Mouse (Mus musculus) G1E-ER4 (cell line): ENCODE data around the gene Ltk. TPM values are rescaled to one million over a fixed set of nuclear protein-coding genes. Genes with fewer than 3 reads are reported as not detected.

Experiments
- GATA1 ChIP-seq: IDR thresholded peaks from one replicate; pipeline ENCODE4 v1.8.0; 2012; ENCODE audit warnings: low read length, inconsistent platforms
- polyA plus RNA-seq: library from polyadenylated mRNA; stranded (reverse); fragments of >175 nt; gene quantifications from 2 replicates; pipeline ENCODE4 v1.2.3, GENCODE M21; 2012

Ltk gene
- polyA plus RNA-seq, 1 experiment = not detected

DNA sequence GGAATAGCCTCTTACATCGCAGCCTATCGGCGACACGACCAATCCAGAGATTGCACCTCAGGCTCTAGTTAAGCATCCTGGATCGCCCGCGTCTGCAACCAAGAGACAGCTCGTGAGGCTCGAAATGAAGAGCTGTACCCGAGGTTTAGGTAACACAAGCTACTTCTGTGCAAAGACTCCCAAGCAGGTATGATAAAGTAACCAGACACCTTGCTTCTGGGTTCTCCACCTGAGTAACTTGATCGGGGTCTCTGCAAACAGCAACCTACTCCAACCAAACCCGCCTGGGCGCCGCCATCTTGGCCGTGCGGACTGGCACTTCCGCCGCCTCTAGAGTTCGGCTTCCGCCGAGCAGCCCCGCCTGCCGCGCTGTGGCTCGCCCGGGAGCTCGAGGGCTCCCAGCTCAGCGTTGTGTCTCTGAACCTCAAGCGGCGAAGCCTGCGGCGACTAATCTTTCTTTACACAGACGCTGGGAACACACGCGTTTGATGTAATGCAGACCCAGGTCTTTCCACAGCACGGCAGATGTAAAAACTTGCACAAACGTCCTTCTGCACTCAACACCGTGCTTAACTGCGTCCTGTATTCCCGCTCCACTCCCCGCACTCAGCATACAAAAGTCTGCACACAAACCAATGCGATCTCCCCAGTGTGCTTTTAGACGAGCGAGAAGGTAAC is 27.1 kb upstream of the Ltk start, which contains the start of gene Rpap1:
Rpap1 (minus strand) TSS at position 332 of the 678 bp plus-strand sequence.
- TF ChIP-seq GATA1 = no peak

DNA sequence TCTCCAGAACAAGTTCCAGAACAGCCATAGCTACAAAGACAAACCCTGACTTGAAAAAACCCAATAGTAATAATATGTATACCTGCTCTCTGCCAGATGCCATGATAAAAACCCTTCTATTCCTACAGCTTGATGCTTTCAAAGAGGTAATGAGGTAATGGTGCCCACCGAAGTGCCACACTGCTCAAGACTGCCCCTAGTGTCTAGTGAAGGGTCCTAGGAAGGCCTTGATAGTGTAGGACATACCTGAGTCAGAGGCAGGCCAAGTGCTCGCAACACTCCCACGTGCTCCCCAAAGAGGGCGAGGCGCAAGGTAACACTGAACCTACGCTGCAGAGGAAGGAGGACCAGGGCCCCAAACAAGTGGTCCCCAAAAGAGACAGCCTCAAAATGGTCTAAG is 7.0 kb upstream of the Ltk start:
- no peak for TF ChIP-seq GATA1

DNA sequence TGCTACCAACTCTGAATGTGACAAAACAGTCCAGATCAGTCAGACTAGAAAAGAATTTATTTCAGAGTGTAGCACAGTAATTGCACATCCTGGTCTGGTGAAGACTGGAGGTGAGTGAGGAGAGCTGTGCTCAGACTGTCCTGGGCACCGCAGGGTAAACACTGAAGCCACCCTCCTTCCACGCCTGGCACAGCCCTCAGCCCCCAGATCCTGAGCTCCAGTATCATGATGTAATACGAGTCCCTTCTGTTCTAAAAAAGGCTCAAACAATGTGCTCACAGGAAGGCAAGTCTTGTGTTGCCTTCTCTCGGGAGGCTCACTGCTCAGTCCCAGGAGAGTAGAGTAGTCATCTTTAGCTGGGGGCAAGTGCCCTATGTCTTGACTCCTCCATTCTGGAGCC is 3.7 kb upstream of the Ltk start:
- TF ChIP-seq GATA1 = no peak

DNA sequence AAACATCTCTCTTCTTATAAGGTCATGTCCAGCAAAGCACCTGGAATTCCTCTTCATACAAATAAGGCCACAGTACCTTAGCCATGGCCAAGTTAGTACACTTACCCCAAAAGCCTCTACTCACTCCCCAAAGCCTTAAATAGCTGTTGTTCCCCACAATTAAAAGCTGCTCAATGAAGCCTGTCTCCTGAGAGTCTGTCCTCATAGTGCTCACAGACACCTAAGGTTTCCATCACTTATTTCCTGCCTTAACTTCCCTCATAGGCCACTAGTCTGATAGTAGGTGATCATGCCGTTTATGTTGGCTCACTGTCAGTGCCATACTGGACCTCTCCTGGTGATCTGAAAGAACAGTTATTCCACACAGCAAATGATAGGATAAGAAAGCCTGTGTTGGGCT is 2.0 kb upstream of the Ltk start:
- TF ChIP-seq GATA1 = no peak

DNA sequence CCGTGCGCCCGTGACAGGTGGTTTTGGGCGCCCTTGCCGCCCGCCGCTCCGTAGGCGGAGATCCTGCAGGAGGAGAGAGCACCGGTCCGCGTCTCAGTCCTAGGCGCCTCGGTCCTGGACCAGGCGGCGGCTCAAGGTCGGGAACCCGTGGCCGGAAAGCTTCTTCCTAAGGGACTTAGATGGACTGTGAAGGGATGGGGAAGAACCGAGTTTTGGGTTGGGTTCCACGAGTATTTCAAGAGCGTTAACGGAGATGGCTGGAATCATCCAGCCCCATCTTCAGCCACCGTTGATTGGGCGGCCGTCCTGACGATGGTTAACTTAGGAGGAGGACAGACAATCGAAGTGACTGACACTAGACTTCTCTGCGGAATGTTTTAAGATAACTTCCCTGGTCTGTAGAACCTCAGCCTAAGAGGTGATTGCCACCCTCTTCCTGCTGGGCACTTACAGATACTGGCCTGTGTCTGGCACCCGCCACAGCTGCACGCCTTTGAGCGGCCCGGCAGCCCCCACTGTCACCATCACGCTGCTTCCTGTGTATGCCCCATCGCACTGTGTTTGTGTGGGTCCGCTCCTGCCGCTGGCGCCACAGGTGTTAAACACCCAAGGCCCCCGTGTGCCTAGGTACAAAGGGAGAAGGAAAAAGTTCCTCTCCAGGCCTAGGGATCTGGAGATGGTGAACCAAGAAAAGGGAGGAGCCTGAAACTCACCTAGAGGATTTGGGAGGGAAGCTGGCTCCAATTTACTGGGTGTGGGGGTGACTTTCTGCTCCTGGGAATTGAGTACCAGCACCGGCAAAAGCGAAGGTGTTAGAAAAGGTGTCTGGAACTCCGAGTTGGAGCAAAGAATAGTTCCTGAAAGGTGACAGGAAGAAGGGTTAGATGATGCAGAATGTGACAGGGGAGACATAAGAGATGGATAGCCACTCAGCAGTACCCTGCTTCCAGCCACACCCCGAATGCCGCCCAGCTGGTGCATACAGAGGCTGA is 1.1 kb downstream of the Ltk start:
- TF ChIP-seq GATA1 = no peak

DNA sequence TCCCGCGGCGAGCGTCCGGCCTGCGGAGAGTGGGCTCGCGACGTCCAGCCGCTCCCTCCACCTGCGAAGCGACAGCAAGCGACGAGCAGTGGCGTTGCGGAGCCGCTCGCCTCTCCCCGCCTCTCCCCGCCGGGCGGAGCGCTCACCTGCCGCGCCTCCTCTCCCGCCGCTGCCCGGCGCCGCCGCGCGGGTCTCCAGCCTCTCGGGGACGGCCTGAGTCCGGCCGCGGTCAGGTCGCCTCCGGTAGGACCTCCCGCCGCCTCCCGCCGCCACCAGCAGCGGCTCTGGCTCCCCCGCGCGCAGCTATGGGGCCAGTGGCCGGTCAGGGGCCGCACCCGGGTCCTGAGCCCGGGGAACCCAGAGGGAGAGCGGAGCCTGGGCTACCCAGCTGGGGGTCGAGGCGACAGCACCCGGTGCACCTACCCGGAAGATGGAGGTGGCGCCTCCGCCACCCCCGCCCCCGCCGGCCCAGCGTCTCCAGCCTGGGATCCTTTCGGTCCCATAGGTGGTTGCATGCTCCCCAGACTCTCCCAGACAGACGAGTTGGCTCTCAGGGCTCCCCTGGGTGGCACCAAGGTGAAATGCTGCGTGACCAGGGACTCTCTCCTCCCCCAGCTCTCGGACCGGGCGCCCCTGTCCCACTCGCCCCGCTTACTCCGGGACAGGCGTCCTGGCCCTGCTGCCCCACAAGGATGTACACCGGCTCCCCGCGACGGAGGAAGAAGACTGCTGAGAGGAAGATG is 2.0 kb downstream of the Ltk start:
- no peak for TF ChIP-seq GATA1

DNA sequence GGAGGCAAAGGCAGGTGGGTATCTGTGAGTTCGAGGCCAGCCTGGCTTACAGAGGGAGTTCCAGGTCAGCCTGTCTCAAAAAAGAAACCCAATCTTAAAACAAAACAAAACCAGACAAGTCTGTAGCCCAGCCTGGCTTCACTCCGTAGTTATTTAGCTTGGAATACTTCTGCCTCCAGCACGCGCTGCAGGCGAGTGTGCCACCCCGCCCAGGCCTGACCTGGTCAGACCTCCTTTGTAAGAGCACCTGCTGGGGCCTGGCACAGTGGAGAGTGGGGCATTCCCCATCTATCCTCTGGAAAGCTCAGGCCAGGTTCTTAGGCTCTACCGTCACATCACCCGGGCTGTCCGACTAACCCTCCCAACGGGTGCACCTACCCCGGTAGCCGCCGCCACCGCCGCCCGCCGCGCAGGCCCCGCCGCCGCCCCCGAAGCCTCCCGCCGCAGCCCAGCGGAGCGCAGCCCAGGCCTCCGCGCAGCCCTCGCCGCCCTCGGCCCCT is 2.6 kb downstream of the Ltk start:
- TF ChIP-seq GATA1 = no peak

DNA sequence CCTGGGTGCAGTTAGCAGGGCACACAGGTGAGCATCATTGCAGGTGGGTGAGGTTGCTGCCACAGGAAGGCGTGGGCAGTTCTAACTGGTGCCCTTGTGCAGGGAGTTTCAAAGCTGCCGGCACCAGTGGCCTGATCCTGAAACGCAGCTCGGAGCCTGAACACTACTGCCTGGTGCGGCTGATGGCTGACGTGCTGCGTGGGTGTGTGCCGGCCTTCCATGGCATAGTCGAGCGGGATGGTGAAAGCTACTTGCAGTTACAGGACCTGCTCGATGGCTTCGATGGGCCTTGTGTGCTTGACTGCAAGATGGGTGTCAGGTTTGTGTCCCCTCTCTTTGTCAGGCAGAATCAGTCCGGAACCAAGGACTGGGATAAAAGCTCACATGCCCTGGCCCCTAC is 11.0 kb downstream of the Ltk start:
- no peak for TF ChIP-seq GATA1

DNA sequence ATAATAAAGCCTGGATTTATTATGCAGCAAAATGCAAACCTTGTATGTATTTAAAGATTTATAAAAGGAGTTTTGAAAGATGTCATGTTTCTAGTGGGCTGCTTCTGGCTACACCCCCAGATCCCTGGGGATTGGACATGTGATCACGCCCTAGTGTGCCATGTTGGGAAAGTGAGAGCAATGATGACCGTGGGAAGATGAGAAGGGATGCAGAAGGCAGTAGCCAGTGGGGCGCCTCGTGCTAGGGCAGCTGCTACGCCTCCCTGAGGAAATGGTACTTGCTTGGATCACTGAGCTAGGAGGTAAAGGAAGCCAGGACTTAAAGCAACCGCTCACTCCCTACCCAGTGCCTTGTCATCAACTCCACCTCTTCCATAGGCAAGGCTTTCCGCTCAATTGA is 12.7 kb downstream of the Ltk start:
- TF ChIP-seq GATA1 = no peak

DNA sequence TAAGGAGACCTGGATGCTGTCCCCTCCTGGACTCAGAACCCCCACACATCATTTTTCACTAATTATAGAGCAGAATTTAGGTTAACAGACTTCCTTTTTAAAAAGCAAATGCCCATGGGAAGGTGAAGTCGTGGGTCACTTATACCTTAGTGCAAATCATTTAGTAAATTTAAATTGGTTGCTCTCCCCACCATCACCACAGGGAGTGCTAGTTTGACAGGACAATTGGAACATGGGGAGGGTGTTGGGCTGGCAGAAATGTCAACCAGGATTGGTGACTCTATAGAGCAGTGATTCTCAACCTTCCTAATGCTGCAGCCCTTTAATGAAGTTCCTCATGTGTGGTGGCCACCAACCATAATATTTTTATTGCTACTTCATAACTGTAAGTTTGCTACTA is 14.9 kb downstream of the Ltk start:
- TF ChIP-seq GATA1 = no peak

DNA sequence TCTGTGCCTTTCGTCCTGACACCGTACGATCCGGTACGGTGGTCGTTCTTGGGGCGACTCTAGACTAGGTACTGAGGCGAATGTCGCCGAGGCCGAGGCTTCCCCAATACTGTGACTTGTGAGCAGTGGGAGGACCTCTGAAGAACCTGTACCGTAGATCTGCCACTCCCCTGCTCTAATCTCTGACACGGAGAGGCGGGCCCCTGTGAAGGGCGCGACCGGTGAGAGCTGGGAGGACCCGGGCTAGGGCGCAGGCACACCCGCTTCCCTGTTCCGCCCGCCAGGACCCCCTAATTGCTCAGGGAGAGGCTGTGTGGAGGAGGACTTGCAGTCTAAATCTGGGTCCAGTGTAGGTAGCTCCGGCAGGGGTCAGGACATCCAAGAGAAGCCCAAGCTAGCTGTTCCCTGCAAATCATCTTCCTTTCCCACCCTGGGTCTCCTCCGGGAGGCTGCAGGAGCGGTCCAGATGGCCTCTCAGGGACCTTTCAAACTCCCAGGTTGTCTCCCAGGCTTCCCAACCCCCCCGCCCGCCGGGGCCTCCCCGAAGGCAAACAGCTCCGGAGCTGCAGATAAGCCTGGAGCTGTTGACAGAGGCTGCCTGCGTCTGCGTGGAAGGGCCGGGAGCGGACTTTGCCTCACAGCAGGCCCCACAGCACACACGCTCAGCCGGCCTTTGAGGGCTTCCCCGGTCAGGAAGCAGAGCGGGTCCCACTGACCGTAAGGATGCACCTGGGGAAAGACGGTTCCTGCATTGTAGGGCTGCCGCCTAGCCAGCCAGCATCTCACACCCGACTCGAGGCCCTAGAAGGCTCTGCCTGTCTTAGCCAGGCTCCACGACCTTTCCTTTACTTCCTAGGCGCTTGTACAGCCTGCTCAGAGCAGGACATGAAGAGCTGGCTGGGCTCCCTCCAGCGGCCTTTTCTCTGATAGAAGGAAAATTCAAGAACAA is 15.8 kb downstream of the Ltk start:
- no peak for TF ChIP-seq GATA1

DNA sequence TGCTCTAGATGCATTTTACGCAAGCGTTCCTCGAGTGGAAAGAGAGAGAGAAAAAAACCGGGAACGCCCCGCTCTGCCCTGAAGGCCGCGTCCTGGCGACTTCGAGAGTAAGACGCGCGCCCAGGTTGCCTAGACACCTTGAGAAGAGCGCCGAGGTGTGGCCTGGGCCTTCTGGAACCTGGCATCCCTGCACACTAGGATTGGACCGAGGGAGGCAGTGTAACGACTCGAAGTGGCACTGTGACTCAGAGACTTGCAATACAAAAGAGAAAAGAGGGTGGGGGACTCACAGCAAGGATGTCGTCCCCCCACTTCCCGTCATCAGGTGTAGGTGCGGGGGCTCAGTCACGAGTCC is 16.4 kb downstream of the Ltk start:
- TF ChIP-seq GATA1 = no peak

DNA sequence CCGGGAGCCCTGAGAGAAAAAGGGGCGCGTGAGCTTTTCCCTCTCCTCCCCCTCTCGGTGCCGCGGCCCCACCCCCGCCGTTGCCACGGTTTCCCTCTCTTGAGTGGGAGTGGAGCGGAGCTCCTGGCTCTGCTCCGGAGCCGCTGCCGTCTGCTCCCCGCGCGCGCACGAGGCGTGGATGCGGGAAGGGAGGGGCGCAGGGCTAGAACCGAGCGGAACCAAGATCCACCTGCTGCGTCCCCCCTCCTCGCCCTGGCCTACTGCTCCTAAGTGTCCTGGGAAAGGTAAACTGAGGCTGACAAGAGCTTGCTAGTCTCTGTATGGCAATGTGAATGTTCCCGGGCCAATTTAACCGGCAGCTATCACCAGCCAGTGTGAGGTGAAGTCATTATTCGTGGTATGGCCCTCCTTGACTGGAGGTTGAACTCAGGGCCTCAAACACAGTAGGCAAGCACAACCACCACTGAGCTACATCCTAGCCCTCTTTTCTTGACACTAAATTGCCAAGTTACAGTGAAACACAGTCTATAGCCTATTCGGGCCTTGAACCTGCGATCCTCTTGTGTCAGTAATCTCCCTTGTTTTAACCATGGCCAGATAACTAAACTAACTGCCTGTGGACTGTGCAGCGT is 16.9 kb downstream of the Ltk start:
- TF ChIP-seq GATA1 = no peak

DNA sequence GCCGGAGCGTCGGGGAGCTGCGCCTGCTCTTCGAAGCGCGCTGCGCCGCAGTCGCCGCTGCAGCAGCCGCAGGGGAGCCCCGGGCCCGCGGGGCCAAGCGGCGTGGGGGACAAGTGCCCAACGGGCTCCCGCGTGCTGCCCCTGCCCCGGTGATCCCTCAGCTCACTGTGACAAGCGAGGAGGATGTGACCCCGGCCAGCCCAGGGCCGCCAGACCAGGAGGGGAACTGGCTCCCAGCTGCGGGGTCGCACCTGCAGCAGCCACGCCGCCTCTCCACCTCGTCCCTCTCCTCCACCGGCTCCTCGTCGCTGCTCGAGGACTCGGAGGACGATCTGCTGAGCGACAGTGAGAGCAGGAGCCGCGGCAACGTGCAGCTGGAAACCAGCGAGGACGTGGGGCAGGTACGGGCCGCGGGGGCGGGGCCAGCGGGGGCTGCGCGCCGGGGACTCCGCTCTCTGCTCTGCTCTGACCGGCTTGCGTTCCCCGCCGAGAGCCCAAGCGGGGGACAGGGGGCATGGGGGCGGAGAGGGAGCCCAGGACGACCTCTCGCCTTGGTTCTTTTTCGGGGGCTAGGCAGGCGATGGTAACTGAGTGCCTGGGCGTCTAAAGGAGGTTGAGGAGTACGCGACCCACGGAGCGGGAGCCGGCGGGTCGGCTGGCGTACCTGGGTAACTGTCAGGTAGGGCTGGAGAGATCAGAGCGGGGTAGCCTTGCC is 17.6 kb downstream of the Ltk start:
- no peak for TF ChIP-seq GATA1
